Mouse (Mus musculus): ENCODE results near the gene Evx1. TPM values are rescaled to one million over a fixed set of nuclear protein-coding genes. Genes with fewer than 3 reads are reported as not detected.

Evx1 gene
- polyA plus RNA-seq, 1 experiment: not detected

DNA sequence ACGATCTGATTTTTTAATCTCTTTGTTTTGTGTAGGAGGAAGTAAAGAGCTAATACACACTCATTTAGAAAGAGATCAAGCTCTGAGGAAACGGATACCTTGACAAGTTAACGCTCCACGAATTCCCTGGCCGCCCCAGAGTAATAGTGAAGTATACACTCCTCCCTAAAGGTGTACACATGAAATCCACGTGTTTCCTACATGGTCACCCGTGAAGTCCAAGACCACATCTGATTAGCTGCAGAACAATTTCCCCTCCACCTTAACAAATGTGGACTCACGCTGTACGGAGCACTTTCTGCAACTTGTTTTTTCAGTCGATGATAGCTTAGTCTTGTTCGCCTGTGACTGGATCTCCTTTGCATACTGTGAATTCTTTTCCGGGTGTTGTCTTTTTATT, 23.1 kb upstream of the Evx1 start:
- DNase-seq (ENCODE audit: extremely low spot score in 1 of 2, low spot score in 1 of 2): no peak

DNA sequence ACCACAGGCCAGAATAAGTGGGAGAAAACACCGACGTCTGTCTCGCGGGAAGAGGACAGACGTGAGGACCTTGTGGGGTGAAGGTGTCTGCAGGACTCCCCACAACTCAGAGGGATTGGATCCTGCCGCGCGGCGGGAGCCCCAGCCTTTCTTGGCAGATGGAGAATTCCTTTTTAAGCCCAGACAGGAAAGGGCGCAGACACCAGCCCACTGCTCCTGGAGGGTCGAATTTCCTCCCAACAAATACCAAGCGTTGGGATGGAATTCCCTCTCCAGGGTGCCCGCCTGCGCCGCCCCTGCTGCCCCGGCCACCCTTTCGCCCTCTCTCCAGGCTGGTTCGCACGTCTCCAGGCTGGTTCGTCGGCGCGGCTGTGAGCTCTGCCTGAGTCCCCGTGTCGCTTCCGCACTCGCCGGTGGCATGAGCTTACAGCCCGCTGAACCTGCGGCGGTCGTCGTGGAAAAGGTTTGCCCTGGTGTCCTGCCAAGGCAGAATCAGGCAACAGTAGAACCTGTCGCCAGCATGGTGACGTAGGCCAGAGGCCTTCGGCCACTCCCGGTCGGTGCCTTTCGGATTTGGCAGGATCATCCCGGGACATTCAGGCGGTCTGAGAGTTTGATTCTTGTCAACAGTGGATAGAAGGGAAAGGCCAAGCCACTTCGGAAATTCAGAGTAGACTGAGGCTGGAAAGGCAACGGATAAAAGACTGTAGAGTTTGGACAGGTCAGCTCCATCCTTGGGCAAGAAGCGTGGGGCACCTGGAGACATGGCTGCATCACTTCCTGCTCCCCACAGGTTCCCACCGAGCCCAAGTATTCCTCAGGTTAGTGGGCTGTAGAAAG, 22.1 kb upstream of the Evx1 start:
- no peak for DNase-seq (ENCODE audit: extremely low spot score in 1 of 2, low spot score in 1 of 2)

DNA sequence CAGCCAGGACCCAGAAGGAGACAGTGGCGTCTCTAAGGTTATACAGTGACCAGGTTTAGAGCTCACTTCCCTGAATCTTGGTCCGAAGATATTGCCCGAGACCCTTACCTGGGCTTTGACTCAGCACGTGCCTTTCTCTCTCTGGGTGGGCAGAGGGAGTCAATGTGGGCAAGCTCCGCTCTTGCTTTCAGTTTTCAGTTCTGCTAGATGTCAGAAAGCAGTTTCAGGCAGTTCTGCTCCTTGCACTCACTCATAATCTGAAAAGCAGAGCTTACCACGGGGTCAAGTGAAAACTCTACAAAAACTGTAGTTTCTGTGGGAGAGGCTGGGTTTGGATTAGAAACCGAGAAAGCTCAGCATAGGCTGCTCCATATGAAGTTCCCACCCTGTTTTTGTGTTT, 21.0 kb upstream of the Evx1 start:
- no peak for DNase-seq (ENCODE audit: extremely low spot score in 1 of 2, low spot score in 1 of 2)

DNA sequence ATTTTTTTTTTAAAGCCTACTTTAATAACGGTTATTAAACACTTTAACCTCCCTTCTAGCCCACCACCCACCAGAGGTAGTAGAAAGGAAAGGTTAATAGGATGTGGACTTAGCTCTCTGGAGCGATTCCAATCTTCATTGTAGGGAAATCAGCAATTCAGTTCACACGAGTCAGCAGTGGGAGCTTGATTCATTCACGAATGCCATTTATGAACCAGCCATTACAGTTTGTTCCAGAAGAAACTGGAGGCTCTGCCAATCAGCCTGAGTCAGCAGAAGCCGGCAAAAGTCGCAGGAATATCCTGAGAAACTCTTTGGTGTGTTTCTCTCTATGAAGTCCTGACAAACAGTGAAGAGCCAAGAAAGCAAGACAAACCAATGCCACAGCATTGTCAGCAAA, 18.7 kb upstream of the Evx1 start:
- no peak for DNase-seq (ENCODE audit: extremely low spot score in 1 of 2, low spot score in 1 of 2)

DNA sequence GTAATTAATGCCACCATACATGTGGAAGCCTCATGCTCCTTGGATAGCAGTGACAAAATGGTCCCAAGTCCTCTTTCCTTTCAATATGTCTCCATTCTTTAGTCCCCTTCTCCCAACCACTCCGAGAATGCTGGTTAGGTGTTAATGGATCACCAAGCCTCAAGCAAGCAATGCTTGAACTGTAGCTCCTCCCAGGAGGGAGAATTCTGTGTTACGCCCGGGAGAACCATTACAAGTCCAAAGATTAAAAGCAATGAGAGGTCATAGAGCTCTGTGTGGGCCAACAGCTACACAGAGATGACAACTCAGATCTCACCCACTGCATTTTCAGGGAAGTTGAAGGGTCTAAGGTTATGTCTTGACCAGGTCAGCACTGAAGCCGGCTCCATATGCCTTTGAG, 14.8 kb upstream of the Evx1 start:
- DNase-seq (ENCODE audit: extremely low spot score in 1 of 2, low spot score in 1 of 2): no peak

DNA sequence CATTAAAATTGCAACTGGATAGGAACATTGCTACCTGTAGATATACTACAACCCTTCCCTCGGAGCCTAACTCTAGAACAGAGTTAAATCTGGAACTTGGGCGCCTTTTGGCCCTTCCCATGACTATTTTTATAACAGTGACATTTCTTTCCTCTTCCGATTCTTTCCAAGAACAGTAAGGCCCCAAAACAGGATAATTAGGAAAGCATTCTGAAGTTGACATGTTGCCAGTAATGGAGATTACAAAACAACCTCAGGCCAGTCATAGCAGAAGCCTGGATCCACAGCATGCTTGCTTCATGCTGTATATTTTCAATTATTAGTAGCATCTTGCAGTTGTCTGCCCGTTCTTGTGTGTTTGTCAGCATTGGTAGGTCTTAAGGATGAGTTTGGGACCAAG, 12.5 kb upstream of the Evx1 start:
- DNase-seq (ENCODE audit: extremely low spot score in 1 of 2, low spot score in 1 of 2): no peak

DNA sequence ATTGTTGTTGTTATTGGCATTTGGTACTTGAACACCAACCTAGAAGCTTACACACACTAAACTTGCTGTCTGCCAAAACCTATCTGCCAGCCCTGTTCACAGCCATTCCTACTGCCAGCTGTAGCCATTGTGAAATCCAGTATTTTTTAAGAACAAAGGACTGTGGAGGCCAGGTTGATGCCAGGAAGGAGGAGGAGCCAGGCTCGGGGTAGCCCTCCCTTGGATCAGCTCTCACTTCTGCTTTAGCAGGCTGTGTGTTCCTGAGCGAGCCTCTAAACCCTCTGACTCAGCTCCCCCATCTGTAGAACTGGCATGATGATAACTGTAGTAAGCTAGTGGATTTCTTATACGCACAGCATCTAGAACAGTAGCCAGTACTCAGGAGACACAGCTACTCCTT, 9.9 kb upstream of the Evx1 start:
- DNase-seq (ENCODE audit: extremely low spot score in 1 of 2, low spot score in 1 of 2): no peak

DNA sequence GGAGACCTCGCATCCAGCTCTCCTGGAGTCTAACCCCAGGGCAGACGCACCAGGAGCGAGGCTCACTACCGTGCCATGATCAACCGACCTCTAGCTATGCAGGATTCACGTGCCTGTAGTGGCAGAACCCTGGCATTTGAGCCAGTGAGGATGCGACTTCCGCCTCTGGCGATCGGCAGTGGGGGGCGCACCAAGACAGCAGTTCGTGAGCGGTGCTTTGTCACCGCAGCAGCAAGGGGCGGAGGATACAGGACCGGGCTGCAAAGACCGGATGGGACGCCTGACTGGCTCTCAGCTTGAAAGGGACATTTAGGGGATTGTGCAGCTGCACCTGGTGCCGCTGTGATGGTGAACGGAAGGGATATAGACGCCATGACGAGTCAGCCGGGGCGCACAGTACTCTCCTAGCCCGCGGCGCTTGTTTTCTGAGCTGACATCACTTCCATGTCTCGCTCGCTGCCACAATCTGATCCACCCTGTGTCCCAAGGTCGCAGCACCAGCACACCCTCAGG, 7.4 kb upstream of the Evx1 start:
- DNase-seq (ENCODE audit: extremely low spot score in 1 of 2, low spot score in 1 of 2): peak; percentile 4 to 71

DNA sequence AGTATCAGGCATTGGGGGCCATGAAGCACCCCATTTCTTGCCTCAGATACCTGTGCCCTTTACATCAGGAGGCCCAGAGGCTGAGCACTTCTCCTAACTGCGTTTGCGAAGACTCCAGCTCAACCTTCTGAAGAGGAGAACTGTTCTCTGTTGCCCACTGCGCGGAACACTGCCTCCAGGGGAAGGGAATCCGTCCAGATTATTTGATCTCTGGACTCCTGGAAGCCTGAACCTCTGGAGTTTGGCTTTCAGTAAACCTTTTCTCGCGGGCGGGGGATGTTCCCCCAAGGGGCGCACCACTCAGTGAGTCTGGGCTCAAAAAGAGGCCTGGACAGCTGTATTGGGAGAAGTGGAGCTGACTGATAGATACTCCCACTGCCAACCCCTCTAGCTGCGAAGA, 3.5 kb upstream of the Evx1 start:
- no peak for DNase-seq (ENCODE audit: extremely low spot score in 1 of 2, low spot score in 1 of 2)

DNA sequence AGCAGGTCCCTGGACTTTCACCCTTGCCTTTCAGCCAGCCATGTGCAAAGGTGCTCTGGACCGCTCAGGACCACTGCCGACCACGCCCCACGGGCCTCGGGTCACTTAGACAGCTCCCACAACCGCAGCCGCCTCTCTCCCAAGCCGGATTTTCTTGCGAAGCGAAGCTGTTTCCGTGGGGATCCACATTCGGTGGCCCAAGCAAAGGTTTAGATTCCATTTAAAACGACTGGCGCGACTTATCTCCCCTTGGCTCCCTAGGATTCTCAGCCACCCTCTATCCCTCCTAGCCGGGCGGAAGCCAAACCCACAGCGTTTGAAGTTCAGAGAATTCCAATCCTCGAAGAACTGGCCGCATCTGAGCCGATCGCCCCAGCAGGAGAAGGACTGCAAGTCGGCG, 2.9 kb upstream of the Evx1 start:
- DNase-seq (ENCODE audit: extremely low spot score in 1 of 2, low spot score in 1 of 2): no peak

DNA sequence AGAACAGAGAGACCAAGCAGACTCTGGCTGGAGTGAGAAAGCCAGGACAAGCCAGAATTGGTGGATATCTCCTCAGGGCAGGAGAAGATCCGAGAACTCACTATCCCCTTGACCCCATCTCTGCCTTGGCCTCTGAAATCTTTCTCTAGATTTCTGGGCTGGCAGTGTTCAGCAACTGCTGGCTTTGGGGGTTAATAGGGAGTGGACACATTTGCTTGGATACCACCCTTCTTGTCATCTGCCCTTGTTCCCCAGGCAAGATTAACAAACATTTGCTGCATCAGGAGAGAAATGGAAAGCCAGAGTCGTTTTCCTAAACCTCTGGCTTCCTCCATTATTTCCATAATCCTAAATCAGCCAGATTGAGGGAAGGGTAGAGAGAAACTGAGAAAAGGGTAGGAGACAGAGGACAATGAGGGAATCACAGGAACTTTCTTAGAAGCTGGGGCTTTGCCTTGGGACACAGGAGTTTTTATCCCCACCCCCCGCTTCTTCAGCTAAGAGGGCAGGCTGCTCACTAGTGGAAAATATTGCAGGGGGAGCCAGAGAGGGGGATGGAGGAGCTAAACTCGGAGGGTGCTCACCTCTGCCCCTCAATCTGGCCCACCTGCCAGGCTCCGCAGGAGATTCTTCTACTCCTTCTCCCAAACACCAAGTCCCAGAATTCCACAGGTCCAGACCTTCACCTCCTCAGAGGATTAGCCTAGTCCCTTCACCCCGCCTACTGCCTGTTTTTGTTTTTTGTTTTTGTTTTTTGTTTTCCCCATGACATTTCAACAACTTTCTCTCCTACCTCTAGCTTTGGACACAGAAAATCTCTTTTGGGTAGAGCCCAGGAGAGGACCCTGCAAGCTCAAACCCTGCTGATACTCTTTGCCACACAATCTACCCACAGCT, 1.4 kb upstream of the Evx1 start:
- DNase-seq (ENCODE audit: extremely low spot score in 1 of 2, low spot score in 1 of 2): no peak

DNA sequence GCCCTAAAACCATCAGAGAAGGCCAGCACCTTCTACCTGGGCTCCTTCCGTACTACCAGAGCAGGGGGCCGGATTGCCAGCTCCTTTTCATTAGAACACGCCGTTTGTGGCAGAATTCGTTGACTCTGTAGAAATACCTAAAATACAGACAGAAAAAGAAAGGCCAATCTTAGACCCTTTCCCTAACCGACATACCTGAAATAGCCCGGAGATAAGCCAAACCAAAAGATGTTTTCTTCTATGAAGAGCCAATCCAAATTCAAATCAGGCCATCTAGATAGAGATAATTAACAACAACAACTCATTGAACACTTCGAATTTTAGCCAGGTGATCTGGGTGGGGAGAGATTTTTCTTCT, 761 bp upstream of the Evx1 start:
- no peak for DNase-seq (ENCODE audit: extremely low spot score in 1 of 2, low spot score in 1 of 2)

DNA sequence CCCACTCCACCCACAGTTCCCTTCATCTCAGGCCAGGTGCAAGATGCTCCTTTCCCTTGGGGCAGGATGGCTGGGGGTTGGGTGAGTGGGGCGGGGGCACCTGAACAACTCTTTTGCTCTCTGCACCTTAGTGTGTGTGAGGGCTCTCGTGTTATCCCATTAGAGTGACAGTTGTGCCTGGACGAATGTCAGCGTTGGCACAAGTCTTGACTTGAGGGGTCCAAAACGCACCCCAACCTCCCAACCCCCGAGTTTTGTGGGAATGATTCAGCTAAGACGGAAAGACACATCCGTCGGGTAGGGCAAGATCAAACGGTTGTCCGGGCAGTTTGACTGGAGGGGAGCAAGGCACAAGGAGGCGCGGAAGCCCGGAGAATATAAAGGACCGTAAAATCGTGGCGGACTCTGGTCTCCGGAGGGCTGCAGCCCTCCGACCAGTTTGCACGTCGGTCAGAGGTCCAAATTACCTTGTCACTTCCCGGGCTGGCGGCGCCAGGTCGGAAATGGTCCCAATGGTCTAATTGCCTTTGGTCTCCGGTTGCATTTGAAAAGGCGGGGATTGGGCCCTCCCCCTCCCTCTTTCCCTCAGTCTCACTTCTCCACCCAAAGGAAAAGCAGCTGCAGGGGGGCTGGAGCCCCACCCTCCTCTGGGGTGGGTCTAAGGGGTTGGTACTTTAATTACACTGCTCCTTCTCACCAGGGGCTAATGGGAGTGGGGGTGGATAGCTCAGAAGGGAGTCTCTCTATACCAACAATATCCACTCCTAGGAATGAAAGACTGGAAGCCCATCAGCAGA, 1.2 kb downstream of the Evx1 start:
- no peak for DNase-seq (ENCODE audit: extremely low spot score in 1 of 2, low spot score in 1 of 2)

DNA sequence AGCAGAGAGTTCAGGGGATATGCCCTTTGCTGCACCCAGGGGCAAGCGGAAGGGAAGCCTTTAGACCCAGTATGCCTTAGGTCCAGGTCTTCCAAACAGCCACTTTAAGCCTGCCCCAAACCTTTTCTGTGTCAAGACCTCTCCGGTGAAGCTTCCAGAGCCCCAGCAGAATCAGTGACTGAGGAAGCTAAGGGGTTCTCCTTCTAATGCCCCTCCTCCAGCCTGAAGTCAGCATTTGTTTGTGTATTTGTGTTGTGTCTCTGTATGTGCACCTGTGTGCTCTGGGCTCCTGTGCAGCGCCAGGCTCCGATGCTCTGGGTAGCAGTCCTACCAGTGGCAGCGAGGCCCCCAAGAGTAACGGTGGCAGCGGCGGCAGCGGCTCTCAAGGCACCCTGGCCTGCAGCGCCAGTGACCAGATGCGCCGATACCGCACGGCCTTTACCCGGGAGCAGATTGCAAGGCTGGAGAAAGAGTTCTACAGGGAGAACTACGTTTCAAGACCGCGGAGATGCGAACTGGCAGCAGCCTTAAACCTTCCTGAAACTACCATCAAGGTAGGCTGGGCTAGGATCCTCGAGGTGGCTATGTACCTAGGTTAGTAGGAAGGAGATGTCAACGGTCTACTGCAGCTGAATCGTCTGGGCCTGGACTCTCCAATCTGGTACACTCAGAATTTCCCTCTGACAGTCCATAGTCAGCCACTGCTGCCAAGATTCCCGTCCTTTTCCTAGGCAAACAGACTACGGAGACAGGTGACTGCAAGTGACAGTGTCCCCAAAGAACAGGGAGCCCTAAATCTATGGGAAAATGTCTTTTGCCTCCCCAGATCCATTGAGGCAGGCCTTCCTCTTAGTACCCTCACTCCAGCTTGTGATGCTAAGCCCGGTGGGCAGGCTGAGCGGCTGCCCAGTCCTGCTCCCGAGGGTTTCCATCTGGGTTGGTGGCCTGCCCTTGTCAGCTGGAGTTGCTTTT, 2.4 kb downstream of the Evx1 start:
- no peak for DNase-seq (ENCODE audit: extremely low spot score in 1 of 2, low spot score in 1 of 2)

DNA sequence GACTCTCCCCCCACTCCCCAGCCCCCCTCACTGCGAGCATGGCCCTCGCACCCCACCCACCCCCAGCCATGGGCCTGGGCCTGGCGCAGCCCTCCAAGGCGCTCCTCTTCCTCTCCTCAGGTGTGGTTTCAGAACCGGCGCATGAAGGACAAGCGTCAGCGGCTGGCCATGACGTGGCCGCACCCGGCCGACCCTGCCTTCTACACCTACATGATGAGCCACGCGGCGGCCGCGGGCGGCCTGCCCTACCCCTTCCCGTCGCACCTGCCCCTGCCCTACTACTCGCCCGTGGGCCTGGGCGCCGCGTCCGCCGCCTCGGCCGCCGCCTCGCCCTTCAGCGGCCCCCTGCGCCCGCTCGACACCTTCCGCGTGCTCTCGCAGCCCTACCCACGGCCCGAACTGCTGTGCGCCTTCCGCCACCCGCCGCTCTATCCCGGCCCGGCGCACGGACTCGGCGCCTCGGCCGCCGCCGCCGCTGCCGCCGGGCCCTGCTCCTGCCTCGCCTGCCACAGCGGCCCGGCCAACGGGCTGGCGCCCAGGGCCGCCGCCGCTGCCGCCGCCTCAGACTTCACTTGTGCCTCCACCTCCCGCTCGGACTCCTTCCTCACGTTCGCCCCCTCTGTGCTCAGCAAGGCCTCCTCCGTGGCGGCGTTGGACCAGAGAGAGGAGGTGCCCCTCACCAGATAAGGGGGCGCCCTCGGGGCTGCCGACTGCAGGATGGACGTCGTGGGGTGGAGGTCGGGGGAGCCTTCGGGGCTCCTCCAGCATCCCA, 3.3 kb downstream of the Evx1 start:
- DNase-seq (ENCODE audit: extremely low spot score in 1 of 2, low spot score in 1 of 2): no peak

DNA sequence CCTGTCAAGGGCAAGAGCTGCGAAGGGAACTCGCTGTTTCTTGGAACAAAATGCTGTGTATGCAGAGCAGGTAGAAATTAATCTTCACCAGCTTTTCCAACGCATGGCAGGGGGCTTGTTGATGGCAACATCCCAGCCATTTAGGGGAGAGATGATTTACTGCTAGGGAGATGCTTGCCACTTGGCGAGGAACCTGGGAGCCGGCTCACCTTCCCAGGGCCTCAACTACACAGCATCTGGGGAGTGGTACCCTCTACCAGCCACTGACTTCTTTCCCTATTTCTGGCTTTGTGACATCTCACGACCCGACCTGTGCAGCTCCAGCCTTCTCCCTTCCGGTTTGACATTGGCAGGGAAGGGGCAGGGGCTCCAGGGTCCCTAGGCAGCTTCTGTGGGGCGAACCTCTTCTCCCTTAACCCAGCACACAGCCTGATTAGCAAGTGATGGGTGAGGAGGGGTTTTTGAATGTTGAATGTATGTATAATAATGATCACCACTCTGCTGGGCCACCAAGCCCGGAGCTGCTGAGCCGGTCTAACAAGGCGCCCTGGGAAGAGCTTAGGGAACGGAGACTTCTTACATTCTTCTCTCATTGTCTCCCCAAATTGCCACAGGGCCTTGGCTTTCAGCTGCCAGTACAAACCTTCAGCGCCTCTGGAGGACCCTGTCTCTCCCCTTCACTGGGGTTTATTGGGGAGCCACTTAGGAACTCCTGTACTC, 4.3 kb downstream of the Evx1 start:
- DNase-seq (ENCODE audit: extremely low spot score in 1 of 2, low spot score in 1 of 2): no peak

DNA sequence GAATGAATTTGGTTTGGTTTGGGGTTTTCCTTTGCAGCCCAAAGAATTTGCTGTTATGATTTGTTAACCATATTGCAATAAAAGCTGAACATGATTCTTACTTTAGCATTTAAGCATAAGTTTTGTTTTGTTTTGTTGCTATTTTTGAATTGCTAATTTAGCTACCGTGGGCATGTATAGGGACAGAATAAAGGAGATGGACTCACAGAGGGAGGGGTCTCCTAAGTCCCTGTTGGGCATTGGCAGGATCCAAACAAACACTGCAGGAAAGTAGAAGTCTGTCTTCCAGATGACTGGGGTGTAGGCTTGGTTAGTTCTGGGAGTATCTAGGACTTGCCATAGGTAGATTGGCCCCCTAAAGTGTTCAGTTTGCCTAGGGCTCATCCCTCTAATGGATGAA, 5.0 kb downstream of the Evx1 start:
- DNase-seq (ENCODE audit: extremely low spot score in 1 of 2, low spot score in 1 of 2): no peak

DNA sequence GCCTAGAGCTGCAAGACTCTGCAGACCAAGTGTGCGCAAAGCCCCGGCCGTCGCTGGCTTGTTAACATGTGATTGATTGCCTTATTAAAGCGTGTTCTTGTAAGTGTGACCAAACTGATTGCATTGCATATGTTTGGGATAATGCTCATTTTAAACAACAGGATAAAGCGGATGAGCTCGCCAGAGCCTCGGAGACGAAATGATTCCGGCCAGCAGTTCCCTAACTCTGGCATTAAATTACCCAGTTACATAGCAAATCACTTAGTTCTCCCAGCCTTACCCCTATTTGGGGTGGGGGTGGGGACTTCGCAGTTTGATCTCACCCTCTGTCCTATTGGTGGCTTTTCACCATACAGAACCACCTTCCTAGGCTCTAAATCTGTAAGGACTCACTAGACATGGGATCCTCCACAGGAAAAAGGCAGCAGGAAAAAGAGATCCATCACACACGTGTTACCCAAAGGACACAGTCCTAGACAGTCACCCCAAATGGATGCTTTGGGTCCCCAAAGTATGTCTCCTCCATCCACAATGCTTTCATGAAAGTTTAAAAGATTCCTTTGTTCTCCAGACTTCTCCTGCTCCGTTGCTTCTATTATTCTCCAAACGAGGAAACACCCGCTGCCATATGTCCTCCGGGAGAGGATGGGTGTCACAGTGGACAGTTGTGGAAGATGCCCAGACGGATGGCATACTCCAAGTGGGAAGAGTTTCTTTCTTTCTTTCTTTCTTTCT, 6.8 kb downstream of the Evx1 start:
- DNase-seq (ENCODE audit: extremely low spot score in 1 of 2, low spot score in 1 of 2): no peak
